Mouse (Mus musculus): ENCODE data around the gene Iqce.
A peak's percentile ranks its signal among the peaks of the same experiment; 100 is the strongest.

The Iqce gene

DNA sequence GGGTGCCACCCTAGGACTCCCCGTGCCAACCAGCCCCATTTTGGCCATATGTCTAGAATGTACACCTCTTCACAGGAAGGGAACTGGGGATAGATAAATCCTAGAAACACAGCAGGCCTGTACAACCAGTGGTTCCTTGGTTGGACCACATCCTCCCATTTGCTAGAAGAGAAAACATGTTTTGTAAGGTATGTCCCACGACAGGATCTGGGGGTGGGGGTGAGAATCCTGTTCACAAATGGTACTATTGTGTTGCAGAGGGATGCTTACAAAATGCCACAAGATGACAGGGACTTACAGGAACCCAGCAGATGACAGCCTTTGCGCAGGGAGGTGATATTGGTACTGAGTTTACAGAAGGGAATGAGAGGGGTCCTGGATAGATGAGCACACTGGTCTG lies 64.2 kb downstream of the Iqce start:
- DNase-seq (ENCODE audit: low spot score), result no peak

DNA sequence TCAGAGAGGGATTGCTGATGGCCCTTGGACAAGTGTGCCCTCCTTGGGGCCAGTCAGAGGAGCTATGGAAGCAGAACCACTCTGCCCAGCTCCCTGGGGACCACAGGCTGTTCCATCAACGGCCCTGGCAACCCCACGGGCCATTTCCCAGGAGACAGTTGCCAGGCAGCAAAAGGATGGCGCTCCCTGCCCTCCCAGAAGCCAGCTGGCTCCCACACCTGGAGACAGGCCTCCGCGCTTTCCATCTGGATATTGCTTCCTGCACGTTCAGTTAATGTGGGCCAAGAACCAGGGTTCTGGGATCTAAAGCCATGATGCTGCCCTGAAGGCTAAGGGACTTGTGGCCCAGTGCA lies 65.1 kb downstream of the Iqce start:
- DNase-seq (ENCODE audit: low spot score), result peak; percentile 59

DNA sequence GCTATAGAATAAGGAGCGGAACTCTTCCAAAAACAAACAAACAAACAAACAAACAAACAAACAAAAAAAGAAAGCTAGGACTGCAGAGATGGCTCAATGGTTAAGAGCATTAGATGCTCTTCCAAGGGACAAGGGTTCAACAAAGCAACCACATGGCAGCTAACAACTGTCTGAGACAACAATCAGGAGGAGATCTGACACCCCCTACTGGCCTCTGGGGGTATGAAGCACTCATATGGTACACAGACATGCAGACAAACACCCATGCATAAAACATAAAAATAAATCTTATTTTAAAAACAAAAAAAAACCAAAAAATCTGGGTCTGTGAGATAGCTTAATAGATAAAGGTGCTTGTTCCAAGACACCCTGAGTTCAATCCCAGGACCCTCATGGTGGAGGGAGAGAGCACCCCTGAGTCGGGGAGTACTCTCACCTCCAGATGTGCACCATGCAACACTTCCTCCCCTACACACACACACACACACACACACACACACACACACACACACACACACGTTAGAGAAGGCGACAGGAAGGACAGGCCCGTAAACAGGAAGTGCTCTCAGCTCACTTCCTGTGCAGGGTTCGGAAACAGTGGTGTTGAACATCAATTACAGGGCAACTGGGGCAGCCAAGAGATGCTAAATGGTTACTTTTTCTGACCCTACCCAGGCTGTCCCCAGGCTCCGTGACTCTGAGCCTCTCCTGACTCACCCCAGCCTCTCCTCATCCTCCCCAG lies 65.7 kb downstream of the Iqce start:
- DNase-seq (ENCODE audit: low spot score), result no peak

DNA sequence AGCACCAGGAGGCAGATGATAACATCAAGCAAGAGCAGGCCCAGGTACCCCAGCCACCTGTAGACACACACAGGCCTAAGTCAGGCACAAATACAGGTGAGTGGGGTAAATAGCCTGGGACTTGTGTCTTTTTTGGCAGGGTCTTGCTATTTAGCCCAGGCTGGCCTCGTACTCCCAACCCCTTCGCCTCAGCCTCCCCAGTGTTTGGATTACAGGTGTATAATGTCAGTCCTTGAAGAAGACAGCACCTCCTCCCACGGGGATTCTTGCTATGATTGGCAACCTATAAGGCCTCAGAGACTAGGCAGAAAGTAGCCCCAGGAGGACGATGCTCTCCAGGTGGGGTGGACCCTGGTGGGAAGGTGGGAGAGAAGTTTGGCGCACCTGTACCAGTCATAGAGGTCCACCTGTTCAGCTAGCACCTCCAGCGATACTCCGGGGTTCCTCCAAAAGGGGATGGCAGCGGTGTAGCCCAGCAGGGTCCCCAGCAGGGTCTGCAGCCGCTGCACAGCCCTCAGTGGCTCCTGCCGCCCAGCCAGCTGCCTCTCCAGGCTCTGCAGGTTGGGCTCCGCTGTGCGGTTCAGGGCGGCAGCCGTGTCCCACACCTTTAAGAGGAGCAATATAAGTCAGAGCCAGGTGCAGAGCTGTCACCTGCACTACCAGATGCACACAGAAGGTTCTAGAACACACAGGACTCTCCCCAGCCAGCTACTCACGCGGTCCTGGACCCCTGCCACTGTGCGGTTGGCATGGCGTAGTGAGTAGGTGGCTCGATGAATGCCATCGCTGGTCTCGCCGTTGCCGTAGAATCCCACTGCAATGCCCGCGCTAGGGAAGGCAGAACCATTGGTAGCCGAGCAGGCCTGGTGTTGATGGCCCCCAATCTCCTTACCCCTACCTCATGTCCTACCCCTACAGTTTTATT lies 67.1 kb downstream of the Iqce start:
- peak; percentile 61 for DNase-seq (ENCODE audit: low spot score)

DNA sequence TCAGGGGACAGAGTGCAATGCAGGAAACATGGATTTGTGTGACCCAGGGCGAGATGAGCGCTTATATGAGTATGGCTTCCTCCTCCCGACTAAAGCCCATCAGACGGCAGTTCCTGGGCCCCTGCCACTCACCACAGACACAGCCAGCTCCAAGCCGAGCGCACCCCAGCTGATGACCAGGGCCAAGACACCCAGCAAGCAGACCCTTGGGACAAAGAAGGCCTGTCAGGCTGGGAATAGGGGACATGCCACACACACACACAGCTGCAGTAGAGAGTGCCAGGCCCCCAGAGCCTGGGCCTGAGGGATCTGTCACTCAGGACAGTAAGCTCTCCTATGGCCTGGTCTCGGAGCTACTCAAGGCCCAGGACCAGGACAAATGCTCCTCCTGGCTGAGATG lies 68.7 kb downstream of the Iqce start:
- DNase-seq (ENCODE audit: low spot score), result peak; percentile 60

DNA sequence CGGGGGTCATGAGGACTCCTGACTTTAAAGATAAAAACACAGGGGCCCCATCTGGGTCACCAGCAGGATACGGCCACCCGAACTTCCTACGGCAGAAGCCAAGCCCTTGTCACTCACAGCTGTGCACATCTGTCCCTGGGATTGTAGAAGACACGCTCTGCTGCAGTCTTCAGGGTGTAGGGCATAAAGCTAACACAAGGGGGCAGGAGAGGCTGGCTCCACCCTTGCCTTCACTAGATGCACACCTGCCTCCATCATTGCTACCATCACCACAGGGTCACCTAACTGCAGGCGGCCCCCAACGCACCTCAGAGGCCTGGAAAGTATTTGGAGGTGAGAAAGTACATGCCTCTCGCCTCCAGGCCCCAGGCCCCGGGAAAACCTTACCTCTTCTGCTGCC lies 73.2 kb downstream of the Iqce start:
- no peak for DNase-seq (ENCODE audit: low spot score)

DNA sequence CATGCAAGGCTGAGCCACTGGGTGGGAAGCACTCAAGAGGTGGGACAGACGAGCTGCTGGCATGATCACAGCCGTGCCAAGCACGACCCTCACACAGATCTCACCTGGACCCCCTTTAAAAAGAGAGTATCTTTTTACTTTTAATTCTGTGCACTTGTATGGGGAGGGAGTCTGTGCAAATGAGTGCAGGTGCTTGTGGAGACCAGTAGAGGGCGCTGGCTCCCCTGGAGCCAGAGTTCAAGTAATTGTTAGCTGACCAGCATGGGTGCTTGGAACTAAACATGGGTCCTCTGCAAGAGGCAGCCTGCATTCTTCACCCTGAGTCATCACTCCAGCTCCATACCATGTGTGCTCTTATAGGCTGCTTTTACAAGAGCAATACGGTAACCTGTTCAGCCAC lies 74.6 kb downstream of the Iqce start:
- no peak for DNase-seq (ENCODE audit: low spot score)

- no peak for DNase-seq (ENCODE audit: low spot score)
These were observed 77.2 kb downstream of the Iqce start for GRCm38 (mm10) chr5:140624961-140625360.

- no peak for DNase-seq (ENCODE audit: low spot score)
These were observed 77.9 kb downstream of the Iqce start for GRCm38 (mm10) chr5:140624238-140624637.

DNA sequence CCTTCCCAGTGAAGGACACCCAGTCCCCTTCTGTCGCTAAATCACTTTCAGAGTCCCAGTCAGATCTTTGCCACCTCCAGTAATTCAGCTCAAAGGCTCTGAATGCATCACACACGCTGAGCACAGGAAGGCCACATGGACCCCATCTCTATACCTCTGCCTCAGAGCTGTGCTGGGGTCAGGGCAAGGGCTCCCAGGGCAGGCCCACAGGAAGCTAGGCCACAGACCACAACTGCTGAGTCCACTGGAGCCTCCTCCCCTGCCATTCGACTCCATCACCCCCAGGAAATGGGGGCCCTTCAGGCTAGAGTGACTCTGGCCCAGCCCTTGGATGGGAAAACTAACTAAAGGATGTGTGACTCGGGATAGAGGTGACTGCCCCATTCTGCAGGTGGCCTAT lies 78.4 kb downstream of the Iqce start:
- no peak for DNase-seq (ENCODE audit: low spot score)

DNA sequence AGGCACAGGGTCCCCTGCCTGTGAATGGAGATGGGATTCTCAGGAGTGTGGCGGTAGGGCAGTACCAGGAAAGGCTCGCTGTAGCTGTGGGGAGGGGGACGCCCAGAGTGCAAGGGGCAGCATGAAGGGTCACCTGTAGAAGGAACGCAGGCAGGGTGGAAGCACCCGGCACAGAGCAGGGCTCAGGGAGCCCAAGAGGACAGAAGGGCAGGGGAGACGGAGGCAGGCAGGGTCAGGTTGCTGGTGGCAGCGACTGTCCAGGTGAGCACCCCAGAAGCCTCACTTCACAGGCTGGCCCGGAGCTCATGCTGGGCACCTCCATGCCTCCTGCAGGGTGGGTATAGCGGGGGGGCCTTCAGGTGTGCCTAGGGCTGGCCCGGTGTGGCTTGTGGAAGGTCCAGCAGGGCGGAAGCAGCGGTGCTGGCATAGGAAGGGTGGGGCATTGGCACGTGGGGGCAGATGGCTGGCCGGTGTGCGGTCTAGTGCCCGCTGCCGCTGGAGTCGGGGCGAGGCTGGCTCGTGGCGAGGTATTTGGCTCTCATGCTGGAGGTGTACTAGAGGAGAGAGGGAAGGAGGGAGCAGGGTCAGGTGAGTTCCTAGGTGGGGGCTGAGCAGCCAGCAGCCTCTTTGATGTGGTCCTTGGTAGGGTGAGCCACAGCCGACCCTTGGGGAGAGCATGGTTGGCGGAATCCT lies 79.1 kb downstream of the Iqce start:
- no peak for DNase-seq (ENCODE audit: low spot score)

DNA sequence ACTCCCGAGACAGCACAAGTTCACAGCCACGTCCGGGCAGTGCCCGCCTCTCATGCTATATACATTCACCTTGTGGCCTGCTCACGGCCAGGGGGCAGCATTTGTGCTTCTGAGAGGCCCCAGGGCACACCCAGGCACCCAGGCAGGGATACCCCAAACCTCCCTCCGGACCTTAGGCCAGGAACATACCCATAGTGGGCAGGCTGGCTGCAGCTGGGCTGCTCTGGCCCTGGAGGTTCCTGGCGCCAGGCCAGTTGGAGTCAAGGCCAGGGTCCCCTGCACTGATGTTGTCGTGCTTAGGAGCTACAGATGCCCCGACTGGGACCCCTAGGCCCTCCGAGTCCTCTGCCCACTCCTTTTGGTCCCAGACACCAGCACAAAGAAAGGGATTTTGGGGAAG lies 80.7 kb downstream of the Iqce start:
- DNase-seq (ENCODE audit: low spot score), result no peak

DNA sequence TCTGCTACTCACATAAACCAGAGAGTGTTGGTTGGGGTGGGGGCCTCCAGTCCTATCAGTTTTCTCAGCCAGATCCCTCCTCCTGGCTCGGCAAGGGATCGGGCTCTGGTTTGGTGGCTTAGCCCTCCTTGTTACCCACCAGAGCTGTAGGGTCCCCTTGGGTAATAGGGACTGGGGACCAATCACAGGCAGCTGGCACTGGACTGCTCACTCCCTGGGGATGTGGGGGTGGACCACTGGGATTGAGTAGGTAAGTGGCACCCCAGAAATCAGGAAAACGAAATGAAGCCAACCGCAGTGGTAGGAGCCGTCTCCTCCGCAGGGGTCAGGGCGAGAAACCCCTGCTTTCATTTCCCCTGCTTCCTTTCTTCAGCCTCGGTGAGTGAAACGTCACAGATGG lies 81.1 kb downstream of the Iqce start:
- DNase-seq (ENCODE audit: low spot score), result no peak

DNA sequence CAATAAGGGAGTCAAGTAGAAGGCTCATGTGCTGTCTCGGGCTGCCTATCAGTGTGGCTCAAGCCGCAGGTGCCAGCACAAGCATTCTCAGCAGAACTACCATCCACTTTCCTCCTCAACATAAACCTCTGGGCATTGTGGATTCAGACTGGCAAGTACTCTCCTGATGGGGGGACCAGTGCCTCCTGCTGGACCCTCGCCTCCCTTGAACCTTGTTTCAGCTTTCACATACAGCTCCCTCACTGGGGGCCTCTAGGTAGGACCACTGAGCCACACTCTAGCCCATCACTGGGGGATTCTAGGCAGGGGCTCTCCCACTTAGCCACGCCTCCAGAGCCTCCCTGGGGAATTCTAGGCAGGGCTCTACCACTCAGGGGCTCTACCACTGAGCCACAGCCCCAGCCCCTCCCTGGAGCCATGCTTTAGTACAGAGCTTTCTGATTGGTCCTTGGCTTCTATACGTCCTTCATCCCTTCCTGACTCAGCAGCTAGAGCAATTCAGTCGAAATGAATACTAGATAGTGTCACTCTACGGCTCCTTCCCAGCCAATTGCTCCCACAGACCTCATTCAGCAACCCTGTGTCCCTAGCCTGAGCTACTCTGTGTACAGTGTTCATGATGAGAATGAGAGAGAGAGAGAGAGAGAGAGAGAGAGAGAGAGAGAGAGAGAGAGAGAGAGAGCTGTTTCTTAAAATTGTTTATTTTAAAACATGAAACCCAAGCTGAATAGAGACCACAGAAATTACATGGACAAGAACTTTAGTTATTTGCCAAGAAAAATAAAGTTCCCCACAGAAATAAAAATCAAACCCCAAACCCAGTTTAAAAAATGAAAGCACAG lies 82.1 kb downstream of the Iqce start:
- DNase-seq (ENCODE audit: low spot score), result no peak

DNA sequence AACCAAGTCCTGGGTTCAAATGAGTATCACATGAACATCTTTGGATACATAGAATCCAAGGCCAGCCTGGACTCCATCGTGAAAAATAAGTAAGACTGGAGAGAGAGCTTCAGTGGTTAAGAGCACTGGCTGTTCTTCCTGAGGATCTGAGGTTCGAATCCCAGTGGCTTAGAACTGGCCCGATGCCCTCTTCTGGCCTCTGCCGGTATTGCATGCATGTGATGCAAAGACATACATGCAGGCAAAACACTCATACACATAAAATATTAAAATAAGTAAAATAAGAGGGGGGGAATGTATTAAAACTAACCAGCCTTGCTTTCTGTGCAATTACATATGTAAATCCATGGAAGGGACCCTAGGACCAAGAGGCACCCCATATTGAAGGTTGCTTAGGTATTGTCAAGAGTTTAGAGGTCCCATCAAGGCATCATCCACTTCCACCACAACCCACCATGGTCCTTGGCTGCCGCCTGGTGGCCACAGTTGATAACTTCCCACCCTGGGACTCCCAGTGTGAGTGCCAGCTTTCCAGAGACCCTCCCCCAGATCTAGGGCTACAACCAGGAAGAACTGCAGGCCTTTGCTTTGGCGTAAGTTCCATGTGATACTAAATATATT lies 82.9 kb downstream of the Iqce start:
- peak; percentile 84 for DNase-seq (ENCODE audit: low spot score)

DNA sequence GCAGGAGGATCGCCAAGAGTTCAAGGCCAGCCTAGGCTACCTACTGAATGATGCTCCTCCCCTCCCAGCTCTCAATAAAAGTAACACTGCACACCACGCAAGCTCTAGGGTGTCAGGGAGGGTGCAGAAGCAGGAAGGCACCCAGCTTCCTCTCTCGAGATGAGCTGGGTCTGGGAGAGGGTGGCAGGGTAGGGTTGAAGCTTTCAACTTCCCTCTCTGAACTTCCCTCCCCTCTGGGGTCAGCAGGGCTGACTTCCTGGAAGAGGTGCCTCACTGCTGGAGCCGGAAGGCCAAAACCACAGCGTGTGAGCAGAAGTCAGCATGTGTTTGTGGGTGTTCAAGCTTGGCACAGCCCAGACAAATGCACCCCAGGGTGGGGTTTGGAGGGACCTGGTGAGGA lies 84.5 kb downstream of the Iqce start:
- no peak for DNase-seq (ENCODE audit: low spot score)

DNA sequence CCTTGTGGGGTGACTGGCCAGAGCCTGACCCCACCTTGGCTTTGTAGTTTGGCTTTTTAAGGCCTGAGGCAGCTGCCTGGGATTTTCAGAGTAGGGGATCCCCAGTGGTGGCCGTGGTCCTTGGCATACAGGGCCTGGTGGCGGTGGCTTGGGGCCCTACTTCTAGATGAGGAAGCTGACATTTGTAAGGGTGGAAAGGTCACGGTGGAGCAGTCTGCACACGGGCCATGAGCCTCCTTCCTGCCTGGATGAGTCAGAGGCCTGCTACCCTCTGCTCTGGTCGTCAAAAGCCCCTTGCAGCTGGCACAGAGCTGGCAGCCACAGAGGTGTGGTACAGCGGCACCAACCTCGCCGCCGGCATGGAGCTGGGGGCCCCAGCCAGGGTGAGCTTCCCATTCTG lies 85.5 kb downstream of the Iqce start:
- DNase-seq (ENCODE audit: low spot score), result peak; percentile 17

DNA sequence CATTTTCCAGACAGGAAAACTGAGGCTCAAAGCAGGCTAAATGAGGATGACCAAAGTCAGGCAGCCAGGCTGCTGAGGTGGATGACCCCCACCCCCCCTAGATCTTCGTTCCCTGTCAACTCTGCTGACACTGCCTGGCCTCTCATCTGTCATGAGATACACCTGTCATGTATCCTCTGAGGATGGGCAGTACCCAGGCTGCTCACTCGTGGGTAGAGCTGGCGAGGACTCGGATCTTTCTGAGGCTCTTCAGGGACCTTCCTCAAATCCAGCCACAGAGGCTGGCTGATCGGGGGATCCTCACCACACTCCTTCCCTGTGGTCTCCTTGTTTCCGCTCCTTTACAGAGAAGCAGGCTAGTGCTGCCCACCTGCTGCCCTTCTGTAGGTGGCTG lies 86.1 kb downstream of the Iqce start:
- DNase-seq (ENCODE audit: low spot score), result no peak

DNA sequence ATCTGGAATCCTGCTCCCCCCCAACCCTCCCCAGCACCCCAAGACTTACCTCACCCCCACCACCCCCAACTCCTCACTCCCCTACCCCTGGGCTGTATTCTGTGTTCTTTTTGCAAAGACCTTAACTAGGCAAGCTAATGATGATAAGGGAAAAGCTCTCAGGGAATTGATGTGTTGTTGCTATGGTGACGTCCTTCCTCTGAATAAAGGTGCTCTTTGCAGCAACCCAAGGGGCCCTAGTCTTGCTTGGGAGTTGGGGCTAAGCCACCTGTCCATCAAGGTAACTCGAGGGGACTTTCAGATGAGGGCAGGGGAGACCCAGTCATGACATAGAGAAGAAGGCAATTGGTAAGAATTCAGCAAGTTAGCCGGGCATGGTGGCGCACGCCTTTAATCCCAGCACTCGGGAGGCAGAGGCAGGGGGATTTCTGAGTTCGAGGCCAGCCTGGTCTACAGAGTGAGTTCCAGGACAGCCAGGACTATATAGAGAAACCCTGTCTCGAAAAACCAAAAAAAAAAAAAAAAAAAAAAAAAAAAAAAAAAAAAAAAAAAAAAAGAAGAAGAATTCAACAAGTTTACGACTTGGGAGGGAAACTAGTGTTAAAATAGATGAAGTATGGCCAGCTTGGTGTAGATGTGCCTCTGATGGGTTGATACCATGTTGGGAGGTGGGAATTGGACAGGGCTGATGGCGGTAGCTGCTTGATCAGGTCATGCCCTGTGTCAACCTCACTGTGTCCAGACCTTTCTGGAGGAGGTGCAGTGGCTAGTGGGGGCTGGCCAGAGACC lies 86.7 kb downstream of the Iqce start:
- DNase-seq (ENCODE audit: low spot score), result no peak

- DNase-seq (ENCODE audit: low spot score), result no peak
These were observed 87.3 kb downstream of the Iqce start for GRCm38 (mm10) chr5:140614837-140615236.

DNA sequence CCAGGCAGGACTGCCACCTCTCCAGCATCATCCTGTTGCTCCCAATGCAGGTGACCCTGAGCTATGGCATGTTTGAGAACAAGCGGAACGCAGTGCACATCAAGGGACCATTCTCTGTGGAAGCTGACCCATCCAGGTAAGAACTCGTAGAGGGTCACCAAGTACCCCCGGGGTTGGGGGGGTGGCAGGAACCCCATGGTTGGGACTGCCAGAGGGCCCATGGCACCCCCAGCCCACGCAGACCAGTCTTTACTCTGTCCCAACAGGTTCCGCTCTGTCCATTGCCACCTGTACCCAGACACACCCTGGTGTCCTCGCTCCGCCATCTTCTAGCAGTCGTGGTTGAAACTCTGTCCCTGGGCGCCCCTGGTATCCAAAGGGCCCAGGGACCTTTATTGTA lies 88.0 kb downstream of the Iqce start:
- DNase-seq (ENCODE audit: low spot score), result no peak

All from layer of hippocampus, adult 11-12 months (tissue).